Mouse (Mus musculus) ovary, adult 18-20 months (tissue): Measurements from ENCODE around the gene Trim8.

ENCODE experiments used
- DNase-seq: peaks from one replicate; pipeline ENCODE4 v3.0.0; 2022; ENCODE audit warnings: low spot score, mixed read lengths

Trim8 gene

DNA sequence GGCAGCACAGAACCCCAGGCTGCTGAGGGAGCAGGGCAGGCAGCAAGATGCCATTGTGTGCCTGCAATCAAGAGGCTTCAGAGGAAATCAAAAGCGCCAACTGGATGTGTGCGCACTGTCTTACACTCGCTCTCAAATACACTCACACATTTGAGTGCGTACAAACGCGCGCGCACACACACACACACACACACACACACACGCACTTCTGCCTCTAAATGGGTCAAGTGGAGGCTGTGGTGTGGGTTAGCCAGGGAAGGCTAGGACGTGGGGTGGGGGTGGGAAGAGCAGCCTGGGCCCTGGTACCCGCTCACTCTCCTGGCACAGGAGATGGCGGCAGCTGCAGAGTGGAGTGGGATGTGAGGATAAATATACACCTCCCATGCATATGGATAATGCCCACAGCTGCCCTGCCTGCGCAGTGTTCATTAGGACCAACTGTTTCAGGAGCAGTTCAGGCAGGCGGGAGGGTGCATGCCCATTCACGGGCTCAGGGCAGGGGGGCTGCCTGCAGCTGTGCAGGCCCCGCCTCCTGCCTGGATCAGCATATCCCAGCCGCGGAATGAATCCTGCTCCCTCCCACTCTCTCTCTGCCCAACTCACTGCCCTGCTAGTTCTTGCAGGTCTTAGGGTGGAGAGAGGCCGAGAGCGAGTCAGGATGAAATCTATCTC lies 22.1 kb downstream of the Trim8 start:
- DNase-seq, result peak; percentile 70

DNA sequence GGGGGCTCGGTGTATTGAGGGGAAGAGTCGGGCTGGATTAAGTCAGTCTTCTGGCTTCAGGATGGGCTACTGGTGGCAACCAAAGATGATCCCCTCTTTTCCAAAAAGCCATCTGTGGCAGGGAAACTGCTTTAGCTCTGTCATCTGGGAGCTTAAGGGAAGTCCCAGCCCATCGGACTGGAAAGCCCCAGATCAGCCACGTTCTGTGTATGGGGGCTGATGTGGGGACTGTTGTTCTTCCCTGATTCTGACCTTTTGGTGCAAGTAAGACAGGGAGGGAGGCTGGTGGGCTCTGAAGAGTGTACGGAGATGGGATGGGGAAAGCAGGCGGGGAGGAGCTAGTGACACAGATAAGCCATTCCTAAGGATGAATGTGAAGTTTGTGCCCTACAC lies 22.6 kb downstream of the Trim8 start:
- no peak for DNase-seq

DNA sequence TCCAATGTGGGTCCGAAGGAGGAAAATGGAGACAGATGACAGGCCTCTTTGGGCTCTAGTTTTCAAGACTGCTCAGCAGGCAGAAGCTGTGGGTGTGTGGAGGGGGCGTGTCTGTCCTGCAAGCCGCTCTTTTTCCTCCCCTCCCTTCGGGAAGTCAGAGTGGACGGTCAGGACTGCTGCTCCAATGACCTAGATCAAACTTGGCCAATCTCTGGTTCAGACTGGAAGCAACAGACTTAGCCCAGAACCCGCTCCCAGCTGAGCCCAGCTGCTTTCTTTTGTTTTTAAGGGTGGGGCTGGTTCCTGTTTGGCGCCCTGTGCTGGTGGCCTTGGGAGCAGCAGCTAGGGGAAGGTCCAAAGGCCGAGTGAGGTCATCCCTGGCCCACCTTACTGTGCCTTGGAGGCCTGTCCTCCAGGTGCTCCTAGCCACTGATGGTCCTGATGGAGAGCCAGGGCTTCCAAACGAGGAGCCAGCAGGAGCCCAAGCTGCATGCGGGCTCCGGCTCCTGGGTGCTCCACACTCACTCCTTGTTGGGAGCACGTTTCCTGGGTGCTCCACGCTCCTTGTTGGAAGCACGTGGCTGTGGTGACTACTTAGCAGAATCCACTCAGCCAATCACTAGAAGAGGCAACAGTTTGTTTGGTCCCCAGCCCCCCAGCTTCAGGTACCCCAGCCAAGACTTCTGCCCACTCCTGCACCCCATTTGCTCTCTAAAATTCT lies 23.3 kb downstream of the Trim8 start:
- DNase-seq, result peak; percentile 68

GRCm38 (mm10) chr19:46525691-46526631 lies 24.5 kb downstream of the Trim8 start:
- no peak for DNase-seq

GRCm38 (mm10) chr19:46527632-46528528 lies 26.4 kb downstream of the Trim8 start:
- DNase-seq, result no peak

DNA sequence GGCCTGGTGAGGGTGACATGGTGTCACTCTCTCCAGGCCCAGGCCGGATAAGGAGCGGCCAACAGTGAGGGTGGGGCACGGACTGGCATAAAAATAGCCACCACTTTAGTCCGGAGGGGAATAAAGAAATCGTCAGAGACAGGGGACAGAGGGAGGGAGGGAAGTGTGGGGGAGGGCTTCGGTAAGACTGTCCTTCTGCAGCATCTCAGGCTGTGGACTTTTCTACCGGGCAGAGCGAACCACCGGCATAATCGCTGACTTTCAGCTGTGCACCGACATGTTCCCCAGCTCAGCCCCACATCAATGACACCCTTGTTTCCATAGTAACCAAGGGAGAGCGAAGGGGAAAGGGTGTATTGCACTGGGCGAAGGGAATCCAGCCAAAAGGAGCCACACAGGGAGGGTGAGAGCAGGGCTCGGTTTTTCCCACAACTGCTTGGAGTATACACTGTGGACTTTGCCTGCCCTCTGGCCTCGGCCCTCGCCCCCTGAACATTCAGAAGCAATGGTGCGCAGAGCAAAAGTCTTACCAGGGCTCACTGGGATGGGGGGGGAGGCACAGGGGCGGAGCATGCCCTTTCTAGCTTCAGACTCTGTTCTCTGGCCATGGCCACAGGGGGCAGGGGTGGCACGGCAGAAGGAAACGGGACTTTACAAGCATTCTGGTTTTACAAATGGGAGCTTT lies 27.2 kb downstream of the Trim8 start:
- DNase-seq, result peak; percentile 67

DNA sequence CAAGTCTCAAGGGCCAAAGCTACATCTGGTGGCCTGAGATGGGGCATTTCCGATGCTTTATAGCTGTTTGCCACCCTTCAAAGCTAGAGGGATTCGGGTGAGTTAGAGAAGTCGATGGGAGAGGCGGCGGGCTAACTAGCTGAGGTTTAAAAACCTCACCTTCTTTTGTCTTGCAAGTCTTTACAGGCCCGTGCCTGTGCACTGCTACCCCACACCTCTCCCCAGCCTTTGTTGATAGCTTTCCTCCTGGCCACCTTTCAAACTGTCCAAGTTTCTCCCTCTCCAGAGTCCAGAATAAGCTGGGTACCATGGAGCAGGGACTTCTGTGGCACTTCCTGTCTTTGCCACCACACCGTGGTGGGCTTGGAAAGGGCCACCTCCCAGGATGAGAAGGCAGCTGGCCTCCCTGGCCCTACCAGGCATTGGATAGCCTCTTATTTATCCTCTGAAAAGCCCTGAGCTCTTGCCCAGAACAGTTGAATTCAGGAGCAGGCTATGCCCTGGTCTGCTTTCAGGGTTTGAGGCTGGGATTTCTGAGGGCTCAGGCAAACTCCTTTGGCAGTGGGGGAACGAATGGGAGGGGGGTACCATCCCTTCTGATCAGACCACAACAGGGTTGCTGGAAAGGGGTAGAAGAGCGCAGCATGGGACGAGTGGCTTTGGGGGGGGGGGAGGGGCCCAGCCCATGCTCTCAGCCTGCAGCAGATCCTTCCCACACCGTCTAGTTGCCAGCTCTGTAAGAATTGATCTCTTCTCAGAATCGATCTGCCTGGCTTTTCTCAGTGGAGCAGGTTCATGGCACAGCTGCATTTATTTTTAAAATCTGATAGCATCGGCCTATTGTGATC lies 28.3 kb downstream of the Trim8 start:
- no peak for DNase-seq

GRCm38 (mm10) chr19:46530449-46530990 lies 29.0 kb downstream of the Trim8 start:
- no peak for DNase-seq

- no peak for DNase-seq
Observed at GRCm38 (mm10) chr19:46531071-46532030, 29.8 kb downstream of the Trim8 start.

- DNase-seq, result no peak
Observed at GRCm38 (mm10) chr19:46532031-46532688, 30.7 kb downstream of the Trim8 start.

GRCm38 (mm10) chr19:46533066-46533465 lies 31.6 kb downstream of the Trim8 start:
- DNase-seq, result no peak

GRCm38 (mm10) chr19:46533525-46533924 lies 32.0 kb downstream of the Trim8 start:
- DNase-seq, result no peak

- no peak for DNase-seq
Observed at GRCm38 (mm10) chr19:46534542-46535098, 33.1 kb downstream of the Trim8 start.

DNA sequence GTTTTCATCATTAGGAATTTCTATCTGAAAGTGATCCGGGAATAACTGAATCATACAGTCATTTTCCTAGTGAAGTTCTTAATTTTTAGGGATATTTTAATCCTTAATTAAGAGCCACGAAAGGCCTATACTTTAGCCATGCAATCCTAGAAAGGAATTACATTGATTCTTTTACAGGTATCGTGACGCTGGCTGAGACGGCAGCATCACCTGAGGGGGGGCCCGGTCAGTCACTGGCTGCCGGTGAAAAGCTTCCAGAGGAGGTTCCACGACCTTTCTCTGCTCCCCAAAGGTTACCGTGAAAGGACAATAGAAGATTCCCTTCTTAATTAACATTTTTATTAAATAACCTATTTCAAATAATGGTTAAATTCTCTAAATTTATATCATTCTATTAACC lies 35.9 kb downstream of the Trim8 start:
- no peak for DNase-seq

GRCm38 (mm10) chr19:46538213-46538612 lies 36.7 kb downstream of the Trim8 start:
- DNase-seq, result no peak

GRCm38 (mm10) chr19:46542750-46543149 lies 41.2 kb downstream of the Trim8 start:
- DNase-seq, result no peak

- DNase-seq, result no peak
Observed at GRCm38 (mm10) chr19:46547565-46547964, 46.1 kb downstream of the Trim8 start.

- no peak for DNase-seq
Observed at GRCm38 (mm10) chr19:46548110-46548509, 46.6 kb downstream of the Trim8 start.
